Comparison of ENCODE assay signal across 16 mouse cellular contexts in genomic region chr5:118650007-118650548, GRCm38 (mm10).
DNase-seq lines count a peak whose midpoint lies in the region; ATAC-seq and TF ChIP-seq lines count a peak whose summit lies in the region.
"Had no signal": no experiment of that assay in that cellular context is flagged by ENCODE, and none has a peak within 500 bp of the region (broad histone marks: within the 10 kb centered on the region; RNA-seq: fewer than 3 reads in every experiment).

No protein-coding gene starts in this region.

- WGBS in lung, postnatal 0 days: 54% methylated on average over 4 of the region's 4 CpGs

- H3K4me2 ChIP-seq in lung, postnatal 0 days (replicated peaks; ENCODE audit: low read depth, low read length): no peak overlapping the region
- H3K4me2 ChIP-seq: embryonic facial prominence, embryonic 15.5 days; hindbrain, embryonic 14.5 days; limb, embryonic 15.5 days had no signal

- no peaks in the 10 kb centered on the region for H3K27me3 ChIP-seq in lung, postnatal 0 days (replicated peaks; ENCODE audit: insufficient read depth, low read length)
- H3K27me3 ChIP-seq: embryonic facial prominence, embryonic 15.5 days; limb, embryonic 15.5 days had no signal

- no peak overlapping the region for H3K9ac ChIP-seq in lung, postnatal 0 days (replicated peaks; ENCODE audit: low read depth)
- H3K9ac ChIP-seq: embryonic facial prominence, embryonic 15.5 days; hindbrain, embryonic 14.5 days; limb, embryonic 15.5 days had no signal

- no peak for ATAC-seq in CD4-positive, CD25-positive, alpha-beta regulatory T cell, adult 4 months
- peak; percentile 23; the same call in 1 of the 2 replicates for ATAC-seq in lung, postnatal 0 days
- ATAC-seq: midbrain, embryonic 16.5 days had no signal

- no peak for TF ChIP-seq EP300 in lung, postnatal 0 days (IDR thresholded peaks at IDR 0.05)

- DNase-seq in CD4-positive, CD25-positive, alpha-beta regulatory T cell, adult 2 months (ENCODE audit: low read depth, low spot score): peak; percentile 28
- DNase-seq in heart, adult 11 months: peak; percentile 83
- DNase-seq in heart, postnatal 14 days: no peak
- no peak for DNase-seq in lung, postnatal 0 days (ENCODE audit: low spot score)
- no peak for DNase-seq in lung, postnatal 25 days (ENCODE audit: low spot score)
- no peak for DNase-seq in thymus, postnatal 10 days (ENCODE audit: low spot score in 2 of 2)
- no peak for DNase-seq in ovary, postnatal 10 days (ENCODE audit: low spot score)
- DNase-seq: layer of hippocampus, postnatal 36 days; lung, adult 2 months; right cerebral cortex, adult 18-20 months; thymus, postnatal 14 days had no signal

- no peak overlapping the region for H3K4me3 ChIP-seq in lung, postnatal 0 days (ENCODE audit: low read depth, low read length)
- H3K4me3 ChIP-seq: embryonic facial prominence, embryonic 15.5 days; limb, embryonic 15.5 days had no signal

- H3K4me1 ChIP-seq in lung, postnatal 0 days (ENCODE audit: insufficient read depth, low read depth, low read length): peaks cover 16% of the 10 kb centered on the region; the same call in 1 of the 2 replicates

- H3K27ac ChIP-seq in lung, postnatal 0 days (ENCODE audit: low read length): no peak overlapping the region
- H3K27ac ChIP-seq: embryonic facial prominence, embryonic 15.5 days; hindbrain, embryonic 14.5 days; limb, embryonic 15.5 days had no signal

- no peak for TF ChIP-seq CTCF in lung, postnatal 0 days (IDR thresholded peaks at IDR 0.05)

- no peaks in the 10 kb centered on the region for H3K9me3 ChIP-seq in lung, postnatal 0 days (ENCODE audit: low read length)
- H3K9me3 ChIP-seq: embryonic facial prominence, embryonic 15.5 days; limb, embryonic 15.5 days had no signal

- intact Hi-C loops in heart, postnatal 14 days (cut with DNase I): no loop called here

- no peaks in the 10 kb centered on the region for H3K36me3 ChIP-seq in lung, postnatal 0 days (ENCODE audit: insufficient read depth, low read length)
- H3K36me3 ChIP-seq: embryonic facial prominence, embryonic 15.5 days; limb, embryonic 15.5 days had no signal

Comparison
In these comparisons a context has a peak if more than half of its experiments do, and no peak if none do; other contexts are left out.
1. DNase-seq: peak in CD4-positive, CD25-positive, alpha-beta regulatory T cell, adult 2 months (single experiment) and heart, adult 11 months (single experiment); none in heart, postnatal 14 days (0 of 2), lung, postnatal 0 days (single experiment), lung, postnatal 25 days (single experiment), thymus, postnatal 10 days (0 of 2) and ovary, postnatal 10 days (single experiment).